Mouse (Mus musculus) limb, embryonic 15.5 days (tissue): ENCODE results near the gene Oma1. TPM values are rescaled to one million over a fixed set of nuclear protein-coding genes. Genes with fewer than 3 reads are reported as not detected.

Experiments used
- ATAC-seq: fragments of 200-750 bp; cut with Nextera tagmentation; 2 replicates; pipeline ENCODE4 v1.8.0; 2017; ENCODE audit warnings: low read depth, moderate TSS enrichment; ENCODE audit not compliant: insufficient number of reproducible peaks, low FRiP score, low TSS enrichment
- H3K27ac ChIP-seq: fragments of 300-500 bp; sonication (generic); 2 replicates; pipeline ENCODE4 v1.5.1; 2015; ENCODE audit warnings: moderate library complexity, mild to moderate bottlenecking, inconsistent platforms
- H3K27me3 ChIP-seq: fragments of 300-500 bp; sonication (generic); 2 replicates; pipeline ENCODE4 v1.6.1; 2015; ENCODE audit warnings: inconsistent platforms
- H3K36me3 ChIP-seq: fragments of 300-500 bp; sonication (generic); 2 replicates; pipeline ENCODE4 v1.6.1; 2015; ENCODE audit warnings: inconsistent platforms
- H3K4me1 ChIP-seq: fragments of 300-500 bp; sonication (generic); 2 replicates; pipeline ENCODE4 v1.6.1; 2015; ENCODE audit warnings: inconsistent platforms
- H3K4me2 ChIP-seq: fragments of 300-500 bp; sonication (generic); 2 replicates; pipeline ENCODE4 v1.6.1; 2015; ENCODE audit warnings: mild to moderate bottlenecking, inconsistent platforms
- H3K4me3 ChIP-seq: fragments of 300-500 bp; sonication (generic); 2 replicates; pipeline ENCODE4 v1.5.1; 2015; ENCODE audit warnings: mild to moderate bottlenecking, inconsistent platforms
- H3K9ac ChIP-seq: fragments of 300-500 bp; sonication (generic); 2 replicates; pipeline ENCODE4 v1.6.1; 2015; ENCODE audit warnings: inconsistent platforms
- H3K9me3 ChIP-seq: fragments of 300-500 bp; sonication (generic); 2 replicates; pipeline ENCODE4 v1.6.1; 2016; ENCODE audit warnings: inconsistent platforms
- WGBS: fragments of 180-500 bp; shearing (Covaris S2); methylation state at CpG from one replicate; pipeline ENCODE4 v1.1.7; 2015; 5-methylcytosine and 5-hydroxymethylcytosine counted together
- polyA plus RNA-seq: library from polyadenylated mRNA; unstranded; fragments of >200 nt; fragmentation: Nextera tagmentation; extraction: Ambion mirVana; gene quantifications from 2 replicates; pipeline ENCODE4 v1.2.1, GENCODE M21; 2015

Oma1 gene
- polyA plus RNA-seq, 1 experiment from 2014 or later: 14.1 TPM

- no peak overlapping the region for H3K4me3 ChIP-seq
- H3K4me1 ChIP-seq: no peaks in the 10 kb centered on the region
- H3K9me3 ChIP-seq: no peaks in the 10 kb centered on the region
- no peak overlapping the region for H3K9ac ChIP-seq
- ATAC-seq: no peak
- 24% methylated on average over 4 of the region's 4 CpGs for WGBS
- no peak overlapping the region for H3K4me2 ChIP-seq
- no peak overlapping the region for H3K27ac ChIP-seq
- no peaks in the 10 kb centered on the region for H3K36me3 ChIP-seq
- H3K27me3 ChIP-seq: no peaks in the 10 kb centered on the region
Observed at GRCm38 (mm10) chr4:103410217-103410799, 96.7 kb downstream of the Oma1 start.

Other genes starting within 250 kb of the Oma1 start
- 43.2 and 48.6 TPM in 2 replicates for gene Mier1, start 199.4 kb upstream of the Oma1 start, polyA plus RNA-seq
- 3.5 and 4.2 TPM in 2 replicates for gene Wdr78, start 199.3 kb upstream of the Oma1 start, polyA plus RNA-seq
- gene Slc35d1, start 98.6 kb upstream of the Oma1 start, polyA plus RNA-seq: 9.9 and 11.4 TPM in 2 replicates
- gene 4921539E11Rik, start 22.9 kb upstream of the Oma1 start, polyA plus RNA-seq: not detected in 2 replicates